Mouse (Mus musculus) Muller cell, postnatal 12 days (primary cell): Measurements from ENCODE around the gene Gaa.
"Not testable (repeated sequence)": the region's sequence is repeated elsewhere in the genome, so short reads cannot be mapped to it uniquely, and the experiment has no call there.

Experiments used
- DNase-seq: peaks from one replicate; pipeline ENCODE4 v3.0.0-alpha.2; 2015; ENCODE audit errors: inconsistent ontology term

Gaa gene

GRCm38 (mm10) chr11:119252854-119253541 lies 14.7 kb upstream of the Gaa start:
- DNase-seq, result peak; percentile 33

GRCm38 (mm10) chr11:119256557-119256956 lies 11.1 kb upstream of the Gaa start:
- not testable (repeated sequence) for DNase-seq

- DNase-seq, result no peak
Measured at GRCm38 (mm10) chr11:119258216-119258571, 9.5 kb upstream of the Gaa start.

- DNase-seq, result peak; percentile 62
Measured at GRCm38 (mm10) chr11:119258572-119259322, 8.9 kb upstream of the Gaa start.

- no peak for DNase-seq
Measured at GRCm38 (mm10) chr11:119259977-119260376, 7.7 kb upstream of the Gaa start.

- no peak for DNase-seq
Measured at GRCm38 (mm10) chr11:119264413-119264812, 3.3 kb upstream of the Gaa start.

- DNase-seq, result no peak
Measured at GRCm38 (mm10) chr11:119265811-119266210, 1.9 kb upstream of the Gaa start.

GRCm38 (mm10) chr11:119267241-119267674 lies 429 bp upstream of the Gaa start:
- peak; percentile 48 for DNase-seq

- DNase-seq, result no peak
Measured at GRCm38 (mm10) chr11:119268557-119269195, 989 bp downstream of the Gaa start.

GRCm38 (mm10) chr11:119272492-119272891 lies 4.8 kb downstream of the Gaa start:
- DNase-seq, result not testable (repeated sequence)

GRCm38 (mm10) chr11:119273186-119273930 lies 5.7 kb downstream of the Gaa start:
- no peak for DNase-seq

- no peak for DNase-seq
Measured at GRCm38 (mm10) chr11:119281030-119281429, 13.3 kb downstream of the Gaa start.

- peak; percentile 81 for DNase-seq
Measured at GRCm38 (mm10) chr11:119285791-119286527, 18.3 kb downstream of the Gaa start.

- DNase-seq, result no peak
Measured at GRCm38 (mm10) chr11:119287207-119287992, 19.7 kb downstream of the Gaa start.

- not testable (repeated sequence) for DNase-seq
Measured at GRCm38 (mm10) chr11:119292861-119293260, 25.2 kb downstream of the Gaa start.

- no peak for DNase-seq
Measured at GRCm38 (mm10) chr11:119297996-119298395, 30.3 kb downstream of the Gaa start.

GRCm38 (mm10) chr11:119298917-119299316 lies 31.2 kb downstream of the Gaa start:
- peak; percentile 14 for DNase-seq

- peak; percentile 97 for DNase-seq
Measured at GRCm38 (mm10) chr11:119299391-119300245, 31.9 kb downstream of the Gaa start, which contains the start of gene Eif4a3. TSS of gene Eif4a3 (minus strand) at chr11:119300089.

GRCm38 (mm10) chr11:119300246-119300935 lies 32.7 kb downstream of the Gaa start:
- peak; percentile 61 for DNase-seq
